Mouse (Mus musculus) thymus, adult 2 months (tissue): ENCODE measurements around the gene Gbp3. TPM values are rescaled to one million over a fixed set of nuclear protein-coding genes. Genes with fewer than 3 reads are reported as not detected.
"Not testable (repeated sequence)": the region's sequence is repeated elsewhere in the genome, so short reads cannot be mapped to it uniquely, and the experiment has no call there.

Experiments
- DNase-seq: peaks from one replicate; pipeline ENCODE4 v3.0.0; 2021
- H3K27ac ChIP-seq: fragments of 200-500 bp; 2 replicates; pipeline ENCODE4 v1.5.1; 2012; ENCODE audit warnings: low read length, control low read depth; ENCODE audit not compliant: control insufficient read depth, insufficient read depth
- H3K27me3 ChIP-seq: fragments of 200-500 bp; 2 replicates; pipeline ENCODE4 v1.6.1; 2012; ENCODE audit warnings: mild to moderate bottlenecking, low read length, moderate library complexity, mixed read lengths; ENCODE audit not compliant: control insufficient read depth, insufficient read depth
- H3K36me3 ChIP-seq: fragments of 200-500 bp; 2 replicates; pipeline ENCODE4 v1.6.1; 2012; ENCODE audit warnings: mild to moderate bottlenecking, low read length, moderate library complexity; ENCODE audit not compliant: control insufficient read depth, insufficient read depth
- H3K4me1 ChIP-seq: fragments of 200-500 bp; replicated peaks from 2 replicates; pipeline ENCODE4 v1.6.1; 2012; ENCODE audit warnings: low read length; ENCODE audit not compliant: control insufficient read depth, insufficient read depth
- H3K4me3 ChIP-seq: fragments of 200-500 bp; 2 replicates; pipeline ENCODE4 v1.5.1; 2012; ENCODE audit warnings: mild to moderate bottlenecking, low read length, control low read depth, moderate library complexity; ENCODE audit not compliant: control insufficient read depth, insufficient read depth
- CTCF ChIP-seq: fragments of 200-500 bp; IDR thresholded peaks from 2 replicates; pipeline ENCODE4 v1.5.1; 2012; ENCODE audit warnings: mild to moderate bottlenecking, control low read depth, low read length, moderate library complexity, borderline replicate concordance; ENCODE audit not compliant: control insufficient read depth, poor library complexity, insufficient read depth; ENCODE audit errors: extremely low read depth
- POLR2A ChIP-seq: fragments of 200-500 bp; IDR thresholded peaks from 2 replicates; pipeline ENCODE4 v1.6.1; 2012; ENCODE audit warnings: mild to moderate bottlenecking, low read length, control low read depth, moderate library complexity; ENCODE audit not compliant: control insufficient read depth, poor library complexity, insufficient read depth; ENCODE audit errors: extremely low read depth
- WGBS: fragments of 180-500 bp; shearing (Covaris S2); methylation state at CpG from one replicate; pipeline ENCODE4 v1.1.7; 2018; 5-methylcytosine and 5-hydroxymethylcytosine counted together
- polyA plus RNA-seq: library from polyadenylated mRNA; depleted of rRNA; stranded (reverse); fragments of >200 nt; gene quantifications from 2 replicates; pipeline ENCODE4 v1.2.3, GENCODE M21; 2012

Gene Gbp3
- polyA plus RNA-seq, 1 experiment: 28.7 TPM

DNA sequence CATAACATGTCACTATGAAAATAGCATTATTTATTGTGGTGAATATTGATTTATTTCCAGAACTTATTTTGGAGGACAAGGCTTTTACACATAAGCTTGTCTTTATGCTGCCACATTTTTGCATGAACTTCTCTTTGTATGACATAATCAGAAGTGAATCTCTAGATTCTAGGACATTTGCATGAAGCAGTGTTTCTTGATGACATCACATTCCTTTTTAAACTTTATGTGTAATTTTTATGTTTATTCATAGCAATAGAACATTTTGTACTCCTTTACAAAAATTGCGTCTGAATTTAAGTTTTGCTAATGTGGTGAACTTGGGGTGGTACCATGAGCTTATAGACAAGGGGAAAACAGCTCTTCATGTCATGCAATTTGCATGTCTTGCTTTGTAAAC is 24.2 kb upstream of the Gbp3 start:
- Histone ChIP-seq H3K27ac (no peak overlapping the region), H3K36me3 (no peaks in the 10 kb centered on the region), H3K27me3 (no peaks in the 10 kb centered on the region), H3K4me1 (peaks cover 8% of the 10 kb centered on the region; the same call in 1 of the 2 replicates), H3K4me3 (no peak overlapping the region)
- TF ChIP-seq POLR2A: no peak
- no peak for TF ChIP-seq CTCF
- 92% methylated on average over 1 of the region's 1 CpGs for WGBS
- DNase-seq: no peak

DNA sequence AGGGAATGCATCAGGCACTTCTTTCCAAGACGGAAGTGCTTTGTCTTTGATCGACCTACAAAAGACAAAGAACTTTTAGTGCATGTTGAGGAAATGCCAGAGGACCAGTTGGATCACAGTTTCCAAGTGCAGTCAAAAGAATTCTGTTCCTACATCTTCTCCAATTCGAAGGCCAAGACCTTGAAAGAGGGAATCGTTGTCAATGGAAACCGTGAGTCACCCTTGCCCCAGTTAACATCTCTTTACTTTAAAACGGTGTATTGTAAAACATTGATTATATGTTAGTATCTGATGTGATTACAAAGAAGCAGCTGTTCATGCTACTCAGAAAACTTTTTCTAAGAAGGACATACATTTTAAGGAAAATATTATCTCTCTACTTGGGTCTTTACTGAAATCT is 18.4 kb upstream of the Gbp3 start:
- peaks cover 28% of the 10 kb centered on the region for H3K36me3 ChIP-seq
- TF ChIP-seq POLR2A (no peak), CTCF (no peak)
- WGBS: 97% methylated on average over 6 of the region's 6 CpGs

DNA sequence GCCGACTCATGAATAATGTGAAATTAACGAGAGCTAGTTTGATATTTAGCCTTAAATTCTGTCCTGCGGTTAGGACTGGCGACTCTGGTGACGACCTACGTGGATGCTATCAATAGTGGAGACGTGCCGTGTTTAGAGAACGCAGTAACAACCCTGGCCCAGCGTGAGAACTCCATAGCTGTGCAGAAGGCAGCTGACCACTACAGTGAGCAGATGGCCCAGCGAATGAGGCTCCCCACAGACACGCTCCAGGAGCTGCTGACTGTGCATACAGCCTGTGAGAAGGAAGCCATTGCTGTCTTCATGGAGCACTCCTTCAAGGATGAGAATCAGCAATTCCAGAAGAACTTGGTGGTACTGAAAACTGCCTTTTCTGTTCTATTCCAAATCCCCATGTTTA is 17.1 kb upstream of the Gbp3 start:
- not testable (repeated sequence) for H3K4me3 ChIP-seq, H3K27ac ChIP-seq, H3K27me3 ChIP-seq, DNase-seq, H3K4me1 ChIP-seq
- 97% methylated on average over 12 of the region's 12 CpGs for WGBS
- peaks cover 38% of the 10 kb centered on the region for H3K36me3 ChIP-seq

More for the DNA sequence above, 18.4 kb upstream of the Gbp3 start:
- Histone ChIP-seq H3K27ac (no peak overlapping the region), H3K4me1 (no peaks in the 10 kb centered on the region), H3K27me3 (no peaks in the 10 kb centered on the region), H3K4me3 (no peak overlapping the region)
- no peak for DNase-seq

DNA sequence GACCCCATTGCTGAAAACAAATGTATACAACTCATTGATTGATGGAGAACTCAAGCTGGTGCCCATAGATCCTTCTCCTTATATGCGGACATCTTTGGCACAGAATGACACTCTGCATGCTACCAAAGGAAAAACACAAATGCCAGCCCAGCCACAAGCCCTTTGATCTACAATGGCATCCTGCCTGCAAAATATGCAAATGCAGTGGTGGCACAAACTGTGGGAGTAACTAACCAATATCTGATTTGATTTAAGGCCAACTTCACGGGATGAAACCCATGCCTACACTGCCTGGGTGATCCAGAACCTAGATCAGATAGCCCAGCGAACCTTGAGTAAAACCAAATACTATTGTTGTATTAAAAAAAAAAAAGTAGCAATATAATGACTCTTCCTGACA is 13.1 kb upstream of the Gbp3 start:
- no peak for TF ChIP-seq POLR2A
- no peak for TF ChIP-seq CTCF
- Histone ChIP-seq H3K27ac (no peak overlapping the region), H3K27me3 (no peaks in the 10 kb centered on the region), H3K4me3 (no peak overlapping the region), H3K4me1 (no peaks in the 10 kb centered on the region), H3K36me3 (peaks cover 38% of the 10 kb centered on the region)
- DNase-seq: no peak
- 28% methylated on average over 3 of the region's 3 CpGs for WGBS

DNA sequence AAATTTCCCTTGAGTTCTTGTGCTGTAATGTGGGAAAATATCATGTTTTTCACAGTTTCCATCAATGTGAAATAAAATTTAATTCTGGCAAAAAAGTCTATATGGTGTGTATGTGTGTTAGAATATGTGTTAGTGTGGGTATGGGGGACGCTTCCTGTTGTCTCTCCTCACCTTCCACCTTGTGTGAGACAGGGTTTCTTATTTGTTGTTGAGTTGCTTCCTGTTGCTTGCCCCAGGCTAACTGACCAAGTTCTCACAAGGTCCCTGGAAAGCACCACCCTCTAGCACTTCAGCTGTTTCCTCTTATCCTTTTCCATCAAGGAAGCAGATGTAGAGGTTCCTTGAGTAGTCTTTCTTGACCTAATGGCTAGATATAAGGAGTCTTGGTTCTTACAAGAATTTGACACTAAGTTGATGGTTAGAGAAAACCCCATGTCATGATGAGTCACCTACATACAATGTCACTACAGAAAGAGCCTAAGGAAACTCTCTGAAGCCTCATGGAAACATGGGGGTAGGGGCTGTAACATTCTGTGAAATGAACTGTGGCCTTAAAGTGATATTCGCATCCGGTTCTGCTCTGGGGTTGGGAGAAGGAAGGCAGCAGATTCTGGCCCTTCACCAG is 9.7 kb upstream of the Gbp3 start:
- H3K4me1 ChIP-seq: 0 out of 2 replicates have a peak, but pooled peaks cover 3% of the 10 kb centered on the region
- no peaks in the 10 kb centered on the region for H3K27me3 ChIP-seq
- TF ChIP-seq CTCF (no peak), POLR2A (no peak)
- no peak overlapping the region for H3K4me3 ChIP-seq
- H3K27ac ChIP-seq: no peak overlapping the region
- H3K36me3 ChIP-seq: peaks cover 22% of the 10 kb centered on the region
- DNase-seq: no peak
- WGBS: 90% methylated on average over 3 of the region's 3 CpGs

DNA sequence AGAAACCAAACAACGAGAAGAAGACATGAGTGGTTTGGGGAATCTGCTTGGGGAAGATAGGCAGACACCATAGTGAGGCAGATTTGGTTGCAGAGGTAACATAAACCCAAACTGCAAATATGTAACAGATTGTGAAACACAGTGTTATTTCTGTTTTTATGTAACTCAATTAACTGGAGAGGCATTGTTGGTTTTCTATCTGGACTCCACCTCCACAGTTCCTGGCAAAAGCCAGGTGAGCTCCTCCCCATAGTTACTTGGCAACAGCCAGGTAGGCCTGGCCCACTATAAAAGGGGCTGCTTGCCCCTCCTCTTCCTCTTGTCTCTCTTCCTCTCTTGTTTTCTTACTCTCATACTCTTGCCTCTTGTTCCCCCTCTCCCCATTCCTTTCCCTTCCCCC is 5.2 kb upstream of the Gbp3 start:
- H3K4me1 ChIP-seq: 0 out of 2 replicates have a peak, but pooled peaks cover 3% of the 10 kb centered on the region
- no peak for DNase-seq
- no peak overlapping the region for H3K27ac ChIP-seq
- no peak for TF ChIP-seq CTCF
- TF ChIP-seq POLR2A: no peak
- WGBS: 92% methylated on average over 1 of the region's 1 CpGs
- no peak overlapping the region for H3K4me3 ChIP-seq
- no peaks in the 10 kb centered on the region for H3K36me3 ChIP-seq
- no peaks in the 10 kb centered on the region for H3K27me3 ChIP-seq

DNA sequence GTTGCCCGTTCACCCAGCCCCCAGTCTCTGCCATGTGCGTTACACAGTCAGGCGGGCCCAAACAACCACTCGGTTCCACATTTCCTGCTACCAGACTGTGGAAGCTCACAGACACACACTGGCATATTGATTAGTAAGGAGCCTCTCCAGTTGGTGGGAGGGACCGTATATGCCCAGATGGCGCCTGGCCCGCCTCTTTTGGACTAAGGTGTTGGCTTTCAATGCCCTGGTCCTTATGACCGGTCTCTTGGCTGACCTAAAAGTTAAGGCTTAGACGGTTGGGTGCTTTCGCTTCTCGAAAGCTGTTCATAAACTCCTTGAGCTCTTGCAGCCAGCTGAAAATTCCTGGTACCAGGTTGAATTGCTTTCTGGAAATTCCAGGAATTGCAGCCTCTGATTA is 4.2 kb upstream of the Gbp3 start:
- TF ChIP-seq CTCF: no peak
- TF ChIP-seq POLR2A: no peak
- no peak overlapping the region for H3K27ac ChIP-seq
- H3K27me3 ChIP-seq: no peaks in the 10 kb centered on the region
- peaks cover 6% of the 10 kb centered on the region for H3K4me1 ChIP-seq
- no peak for DNase-seq
- no peaks in the 10 kb centered on the region for H3K36me3 ChIP-seq
- WGBS: 95% methylated on average over 11 of the region's 11 CpGs
- no peak overlapping the region for H3K4me3 ChIP-seq
